Mouse (Mus musculus) left cerebral cortex, adult 8-10 months (tissue): ENCODE data around the gene Phf2. TPM values are rescaled to one million over a fixed set of nuclear protein-coding genes. Genes with fewer than 3 reads are reported as not detected.

Source experiments
- DNase-seq, 2 experiments: peaks; one replicate each; pipeline ENCODE4 v3.0.0; 2022; ENCODE audit warnings: low spot score in 2 of 2
- total RNA-seq, 4 experiments: library from RNA; stranded (reverse); gene quantifications; 2 replicates each; pipeline ENCODE4 v1.2.4; 2022

Phf2 gene
- total RNA-seq, 4 experiments from 2014 or later: 33.9 to 36.4 (median 34.3) TPM

DNA sequence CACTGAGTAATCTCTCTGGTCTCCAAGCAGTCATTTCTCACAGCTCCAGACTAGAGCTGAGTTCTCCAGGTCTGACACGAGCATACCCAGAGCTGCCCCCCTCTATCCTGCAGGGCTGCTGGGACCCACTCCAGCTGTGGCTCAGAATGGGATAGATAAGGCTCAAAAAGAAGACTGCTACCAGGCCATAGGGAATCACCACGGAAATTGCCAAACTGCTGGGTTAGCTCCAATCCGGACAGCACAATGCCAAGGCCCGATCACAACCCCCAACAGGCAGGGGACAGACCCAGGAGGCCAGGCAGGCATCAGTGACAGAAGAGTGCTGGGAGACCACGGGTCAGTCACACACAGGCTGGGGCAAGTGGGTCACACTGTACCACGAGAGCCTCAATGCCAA lies 12.9 kb downstream of the Phf2 start:
- no peak for DNase-seq

DNA sequence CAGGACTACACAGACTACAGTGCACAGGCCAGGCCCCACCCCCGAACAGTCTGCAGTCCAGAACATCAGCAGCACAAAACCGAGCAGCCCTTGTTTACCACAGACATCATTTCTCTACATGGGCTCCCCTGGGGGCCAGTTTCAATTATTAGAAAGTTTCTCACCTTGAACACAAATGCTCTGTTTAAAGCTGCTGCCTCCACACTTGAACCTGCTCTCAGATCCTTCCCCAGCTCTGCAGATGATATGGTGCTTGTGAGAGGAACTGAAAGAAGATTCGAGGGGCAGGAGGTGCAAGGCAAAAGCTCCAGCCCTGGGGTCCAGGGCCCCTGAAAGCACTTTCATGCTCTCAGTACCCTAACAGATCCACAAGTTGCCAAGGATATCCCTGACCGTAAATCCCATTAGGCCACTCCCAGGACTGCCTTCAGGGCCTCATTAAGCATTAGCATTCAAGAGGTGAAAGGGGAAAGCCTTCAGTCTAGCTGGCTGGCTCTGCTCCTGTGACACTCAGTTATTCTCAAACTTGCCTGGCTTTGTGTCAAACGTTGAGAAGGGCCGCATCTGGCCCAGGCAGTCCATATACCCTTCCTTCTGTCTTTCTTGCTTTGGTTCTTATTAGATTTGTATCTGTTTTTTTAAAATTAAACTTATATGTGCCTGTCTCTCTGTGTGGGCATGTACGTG lies 13.5 kb downstream of the Phf2 start:
- DNase-seq: no peak

GRCm38 (mm10) chr13:48853947-48854346 lies 17.0 kb downstream of the Phf2 start:
- DNase-seq: no peak

GRCm38 (mm10) chr13:48853475-48853874 lies 17.4 kb downstream of the Phf2 start:
- DNase-seq: no peak

- DNase-seq: no peak
Measured at GRCm38 (mm10) chr13:48852859-48853258, 18.1 kb downstream of the Phf2 start.

DNA sequence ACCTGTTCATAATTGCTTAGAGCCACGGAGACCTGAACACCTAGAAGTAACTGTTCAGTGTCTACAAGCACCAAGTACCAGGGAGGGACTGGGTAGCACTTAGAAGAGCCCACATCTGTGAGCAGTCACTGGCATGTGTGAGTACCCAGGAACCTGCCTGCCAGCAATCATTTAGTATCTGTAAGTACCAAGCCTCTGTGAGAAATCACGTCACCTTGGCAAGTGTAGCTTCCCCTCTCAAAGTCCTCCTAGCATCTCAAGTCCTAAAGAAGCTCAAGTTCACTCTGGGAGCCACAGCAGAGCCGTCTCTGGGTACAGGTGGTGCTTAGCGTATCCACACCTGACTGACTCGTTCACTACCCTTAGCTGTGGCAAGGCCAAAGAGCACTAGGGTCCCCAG lies 19.2 kb downstream of the Phf2 start:
- no peak for DNase-seq

DNA sequence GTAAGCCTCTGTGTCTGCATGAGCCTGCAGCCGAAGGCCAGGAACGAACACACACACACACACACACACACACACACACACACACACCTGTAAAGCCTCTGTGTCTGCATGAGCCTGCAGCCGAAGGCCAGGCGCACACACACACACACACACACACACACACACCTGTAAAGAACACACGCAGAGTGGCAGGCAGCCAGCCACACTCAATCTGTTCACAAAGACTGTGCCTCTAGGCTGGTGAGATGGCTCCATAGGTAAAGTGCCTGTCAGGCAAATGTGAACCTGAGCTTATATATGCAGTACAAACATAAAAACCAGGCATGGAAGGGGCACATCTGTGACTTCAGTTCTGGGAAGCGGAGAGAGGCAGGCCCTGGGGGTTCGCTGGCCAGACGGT lies 20.1 kb downstream of the Phf2 start:
- DNase-seq: no peak

GRCm38 (mm10) chr13:48850326-48850725 lies 20.6 kb downstream of the Phf2 start:
- no peak for DNase-seq

GRCm38 (mm10) chr13:48849155-48849554 lies 21.8 kb downstream of the Phf2 start:
- no peak for DNase-seq

DNA sequence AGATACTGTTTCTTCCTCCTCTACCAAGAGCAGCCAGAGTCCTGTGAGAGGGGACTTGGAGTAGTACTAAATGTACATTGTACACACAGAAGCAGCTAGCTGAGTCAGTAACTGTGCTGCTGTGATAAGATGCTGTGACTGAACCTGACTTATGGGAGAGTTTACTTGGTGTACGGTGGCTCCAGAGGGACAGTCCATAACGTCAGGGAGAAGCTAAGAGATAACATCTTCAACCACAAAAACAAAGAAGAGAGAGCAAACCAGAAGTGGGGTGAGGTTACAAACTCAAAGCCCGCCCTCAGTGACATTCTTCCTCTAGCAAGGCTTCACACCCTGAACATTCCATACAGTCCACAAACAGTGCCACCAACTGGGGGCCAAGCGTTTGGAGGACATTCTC lies 25.6 kb downstream of the Phf2 start:
- no peak for DNase-seq

GRCm38 (mm10) chr13:48843530-48843929 lies 27.4 kb downstream of the Phf2 start:
- no peak for DNase-seq

- no peak for DNase-seq
Measured at GRCm38 (mm10) chr13:48841905-48842592, 28.9 kb downstream of the Phf2 start.

DNA sequence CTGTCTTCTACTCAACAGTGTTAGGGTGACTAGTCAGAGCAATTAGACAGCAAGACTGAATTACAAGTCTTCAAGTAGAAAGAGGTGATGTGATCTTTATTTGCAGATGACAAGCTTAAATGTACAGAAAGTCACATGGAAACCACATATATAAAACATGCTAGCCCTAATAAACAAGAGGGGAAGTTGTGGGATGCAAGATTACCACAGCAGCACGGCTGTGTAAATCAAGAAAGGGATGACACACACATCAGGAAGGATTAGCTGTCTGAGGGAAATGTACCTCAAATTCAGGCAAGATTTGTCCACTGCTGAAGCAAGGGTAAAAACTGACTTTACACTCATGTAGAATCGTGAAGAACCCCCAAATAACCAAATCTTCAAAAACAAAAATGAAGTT lies 32.6 kb downstream of the Phf2 start:
- DNase-seq: no peak

DNA sequence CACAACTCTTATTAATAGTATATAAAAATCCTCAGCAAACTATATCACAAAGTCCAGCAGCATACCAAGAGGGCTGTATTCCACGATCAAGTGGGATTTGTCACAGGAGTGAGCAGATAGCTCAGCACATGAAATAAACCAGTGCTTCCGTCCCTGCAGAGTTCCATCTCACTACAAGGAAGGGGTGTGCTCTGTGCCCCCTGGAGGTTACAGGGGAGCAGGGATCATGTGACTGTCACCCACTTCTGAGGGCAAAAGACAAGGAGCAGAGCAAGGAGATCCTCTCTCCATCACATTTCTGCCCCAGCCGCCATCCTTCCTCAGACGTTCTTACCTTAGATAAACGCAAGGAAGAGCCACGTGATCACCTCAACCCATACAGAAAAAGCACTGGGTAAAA lies 33.4 kb downstream of the Phf2 start:
- no peak for DNase-seq

- no peak for DNase-seq
Measured at GRCm38 (mm10) chr13:48830528-48831250, 40.2 kb downstream of the Phf2 start.

DNA sequence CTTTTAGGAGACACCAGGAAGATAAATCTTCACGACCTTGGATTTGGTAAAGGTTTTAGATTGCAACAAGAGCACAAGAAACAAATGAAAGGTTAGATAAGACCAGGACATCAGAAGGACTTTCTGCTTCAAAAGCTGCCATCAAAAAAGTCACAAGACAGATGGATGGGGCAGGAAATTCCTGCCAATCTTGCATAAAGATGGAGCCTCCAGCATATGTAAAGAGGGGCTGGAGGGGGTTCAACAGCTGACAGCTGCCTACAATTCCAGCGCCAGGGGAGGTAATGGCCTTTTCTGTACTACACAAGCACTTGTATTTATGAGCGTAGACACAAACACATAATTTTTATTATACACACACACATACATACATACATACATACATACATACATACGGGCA lies 41.1 kb downstream of the Phf2 start:
- no peak for DNase-seq

DNA sequence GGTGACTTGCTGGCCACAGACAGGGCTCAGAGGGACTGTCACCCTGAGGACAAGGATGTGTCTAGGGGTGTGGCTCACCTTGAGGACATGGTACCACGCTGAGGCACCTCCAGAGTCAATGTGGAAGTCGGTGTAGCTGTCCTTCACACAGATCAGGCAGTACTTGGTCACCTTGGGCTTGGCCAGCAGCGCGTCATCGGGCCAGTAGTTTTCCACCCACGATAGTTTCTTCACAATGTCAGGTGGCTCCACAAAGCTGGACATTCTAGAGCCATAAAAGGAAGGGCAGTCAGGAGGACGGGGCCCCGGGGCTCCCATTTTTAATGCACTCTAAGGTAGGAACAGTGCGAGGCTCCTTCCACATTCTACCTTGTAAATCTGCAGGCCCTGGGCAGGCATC lies 48.0 kb downstream of the Phf2 start:
- DNase-seq: no peak

- no peak for DNase-seq
Measured at GRCm38 (mm10) chr13:48822288-48822687, 48.6 kb downstream of the Phf2 start.

- DNase-seq: no peak
Measured at GRCm38 (mm10) chr13:48819131-48819530, 51.8 kb downstream of the Phf2 start.

GRCm38 (mm10) chr13:48814406-48814805 lies 56.5 kb downstream of the Phf2 start:
- DNase-seq: no peak

DNA sequence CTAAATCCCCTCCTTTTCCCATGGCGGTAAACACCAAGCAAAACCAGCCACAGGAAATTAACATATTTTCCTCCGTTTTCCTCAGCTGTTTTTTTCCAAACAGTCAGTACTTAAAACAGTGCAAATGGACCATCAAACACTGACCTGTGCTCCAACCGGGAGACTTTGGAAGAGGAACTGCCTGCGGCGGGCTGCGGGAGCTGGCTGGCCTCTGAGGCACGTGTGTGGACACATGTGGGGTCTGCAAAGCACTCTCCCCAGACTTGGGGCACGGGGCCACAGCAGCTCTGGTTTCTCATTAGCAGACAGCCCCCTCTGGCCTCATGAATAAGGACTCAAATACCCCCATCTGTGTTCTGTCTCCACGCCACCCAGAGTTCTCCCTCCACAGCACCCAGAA lies 59.9 kb downstream of the Phf2 start:
- no peak for DNase-seq

DNA sequence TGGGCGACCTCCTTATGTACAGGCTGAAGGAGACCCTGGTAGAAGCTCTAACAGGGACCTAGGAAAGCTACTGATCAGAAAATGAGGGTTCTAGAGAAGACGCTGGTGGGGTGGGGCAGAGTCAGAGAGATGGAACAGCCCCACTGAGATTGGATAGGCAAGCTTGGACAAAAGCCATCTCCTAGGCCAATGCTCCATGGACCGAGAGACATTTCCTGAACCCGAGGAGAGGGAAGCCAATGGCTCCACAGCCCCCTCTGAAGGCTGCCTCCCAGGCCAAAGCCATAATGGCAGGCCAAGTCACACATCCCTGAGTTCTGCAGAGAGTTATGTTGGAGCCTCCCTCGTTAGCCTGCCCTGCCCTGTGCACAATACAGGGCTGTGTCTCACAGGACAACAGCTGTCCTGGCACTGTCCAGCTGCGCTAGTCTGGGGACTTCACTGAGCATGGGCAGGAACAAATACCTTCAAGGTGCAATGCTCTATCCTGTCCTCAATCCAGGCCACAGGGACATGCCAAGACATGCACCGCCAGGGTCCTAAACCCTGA lies 60.6 kb downstream of the Phf2 start:
- DNase-seq: no peak
